Mouse (Mus musculus): ENCODE results near the gene Gstp1.

Gene Gstp1

GRCm38 (mm10) chr19:4000949-4001525 is 36.7 kb downstream of the Gstp1 start:
- DNase-seq (ENCODE audit: low read depth, low spot score): no peak

- DNase-seq (ENCODE audit: low read depth, low spot score): peak; percentile 93
Measured at GRCm38 (mm10) chr19:4000119-4000900, 37.5 kb downstream of the Gstp1 start, which contains the start of the genes Nudt8 and Gm49405. Nudt8 (plus strand) TSS chr19:4000580. Gm49405 (plus strand) TSS chr19:4000626.

- no peak for DNase-seq (ENCODE audit: low read depth, low spot score)
Measured at GRCm38 (mm10) chr19:3999121-3999730, 38.6 kb downstream of the Gstp1 start.

GRCm38 (mm10) chr19:3998335-3998734 is 39.5 kb downstream of the Gstp1 start:
- DNase-seq (ENCODE audit: low read depth, low spot score): no peak

GRCm38 (mm10) chr19:3997231-3997630 is 40.6 kb downstream of the Gstp1 start:
- DNase-seq (ENCODE audit: low read depth, low spot score): no peak

- no peak for DNase-seq (ENCODE audit: low read depth, low spot score)
Measured at GRCm38 (mm10) chr19:3996747-3997146, 41.0 kb downstream of the Gstp1 start.

- no peak for DNase-seq (ENCODE audit: low read depth, low spot score)
Measured at GRCm38 (mm10) chr19:3996106-3996505, 41.7 kb downstream of the Gstp1 start.

- no peak for DNase-seq (ENCODE audit: low read depth, low spot score)
Measured at GRCm38 (mm10) chr19:3995505-3995904, 42.3 kb downstream of the Gstp1 start.

- DNase-seq (ENCODE audit: low read depth, low spot score): no peak
Measured at GRCm38 (mm10) chr19:3994932-3995331, 42.9 kb downstream of the Gstp1 start.

GRCm38 (mm10) chr19:3992416-3992815 is 45.4 kb downstream of the Gstp1 start, which contains the start of gene Tbx10:
Tbx10 (plus strand) TSS chr19:3992752.
- DNase-seq (ENCODE audit: low read depth, low spot score): no peak

- DNase-seq (ENCODE audit: low read depth, low spot score): no peak
Measured at GRCm38 (mm10) chr19:3991966-3992365, 45.8 kb downstream of the Gstp1 start.

GRCm38 (mm10) chr19:3991562-3991961 is 46.2 kb downstream of the Gstp1 start:
- DNase-seq (ENCODE audit: low read depth, low spot score): no peak

GRCm38 (mm10) chr19:3990804-3991203 is 47.0 kb downstream of the Gstp1 start:
- DNase-seq (ENCODE audit: low read depth, low spot score): no peak

GRCm38 (mm10) chr19:3988750-3989149 is 49.0 kb downstream of the Gstp1 start:
- DNase-seq (ENCODE audit: low read depth, low spot score): no peak

GRCm38 (mm10) chr19:3988066-3988465 is 49.7 kb downstream of the Gstp1 start:
- no peak for DNase-seq (ENCODE audit: low read depth, low spot score)

- no peak for DNase-seq (ENCODE audit: low read depth, low spot score)
Measured at GRCm38 (mm10) chr19:3986334-3986733, 51.5 kb downstream of the Gstp1 start, which contains the start of gene Acy3. Acy3 (plus strand) TSS chr19:3986570.
